Mouse (Mus musculus) testis, postnatal 10 days (tissue): Measurements from ENCODE around the gene Prkar2a.
A peak's percentile ranks its signal among the peaks of the same experiment; 100 is the strongest.

Experiments used
- DNase-seq: peaks from one replicate; pipeline ENCODE4 v3.0.0; 2021; ENCODE audit warnings: low spot score

The Prkar2a gene

GRCm38 (mm10) chr9:108796351-108796981 lies 107.4 kb downstream of the Prkar2a start:
- DNase-seq: peak; percentile 71

- no peak for DNase-seq
Measured at GRCm38 (mm10) chr9:108797477-108797876, 108.4 kb downstream of the Prkar2a start.

GRCm38 (mm10) chr9:108798508-108799075 lies 109.5 kb downstream of the Prkar2a start:
- no peak for DNase-seq

GRCm38 (mm10) chr9:108799564-108799963 lies 110.5 kb downstream of the Prkar2a start:
- DNase-seq: no peak
